Mouse (Mus musculus): Measurements from ENCODE around the gene Mapk1ip1l.

DNA sequence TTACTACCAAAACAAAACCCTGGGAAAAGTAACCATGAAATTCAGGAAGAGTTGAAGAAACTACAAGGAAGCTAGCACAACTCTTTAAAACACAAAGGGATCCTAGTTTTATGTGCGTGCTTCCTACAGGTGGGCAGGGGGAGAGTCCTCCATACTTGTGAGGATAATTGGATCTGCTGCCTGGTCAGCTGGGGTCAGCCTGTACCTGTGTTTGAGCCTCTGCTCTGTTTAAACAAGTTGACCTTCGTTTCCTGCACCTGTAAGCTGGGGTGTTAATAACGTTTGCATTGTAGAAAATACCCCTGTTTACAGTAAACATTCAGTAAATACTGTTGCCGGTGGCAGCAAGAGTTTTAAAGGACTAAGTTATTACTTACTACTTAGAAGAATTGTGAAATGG lies 7.9 kb downstream of the Mapk1ip1l start:
- no peak for TF ChIP-seq CTCF (IDR thresholded peaks at IDR 0.05; ENCODE audit: control insufficient read depth, insufficient read depth, low read length)
- TF ChIP-seq POLR2A (IDR thresholded peaks at IDR 0.05; ENCODE audit: borderline replicate concordance, control insufficient read depth, low read depth, low read length), result no peak
